ENCODE assay signal across 8 mouse cellular contexts in genomic region chr2:57181350-57181691, GRCm38 (mm10). TPM values are rescaled to one million over a fixed set of nuclear protein-coding genes. Genes with fewer than 3 reads are reported as not detected.
DNase-seq lines count a peak whose midpoint lies in the region; ATAC-seq and TF ChIP-seq lines count a peak whose summit lies in the region.

No protein-coding gene starts in this region.

- WGBS in kidney, adult 2 months, result 16% methylated on average over 4 of the region's 4 CpGs
- WGBS in hindbrain, postnatal 0 days, result 9% methylated on average over 4 of the region's 4 CpGs
- WGBS in midbrain, embryonic 14.5 days, result 14% methylated on average over 4 of the region's 4 CpGs

- TF ChIP-seq CTCF in kidney, adult 2 months (conservative IDR thresholded peaks at IDR 0.05; ENCODE audit: insufficient read depth, insufficient read length, low read depth, low read length), result no peak
- TF ChIP-seq CTCF in hindbrain, postnatal 0 days (IDR thresholded peaks at IDR 0.05; ENCODE audit: low read depth), result no peak

- H3K27ac ChIP-seq in kidney, adult 2 months (ENCODE audit: insufficient read depth, low read depth, low read length), result no peak overlapping the region
- no peak overlapping the region for H3K27ac ChIP-seq in brown adipose tissue, adult 24 weeks (replicated peaks; ENCODE audit: low read depth, low read length)
- peak overlapping the region; percentile 92; the same call in 1 of the 2 replicates for H3K27ac ChIP-seq in hindbrain, postnatal 0 days
- no peak overlapping the region for H3K27ac ChIP-seq in midbrain, embryonic 14.5 days (replicated peaks; ENCODE audit: low read depth, low read length)

- H3K27me3 ChIP-seq in kidney, adult 2 months (replicated peaks; ENCODE audit: control insufficient read depth, insufficient read depth, low read length), result no peaks in the 10 kb centered on the region
- no peaks in the 10 kb centered on the region for H3K27me3 ChIP-seq in hindbrain, postnatal 0 days (ENCODE audit: insufficient read depth, low read length)
- no peaks in the 10 kb centered on the region for H3K27me3 ChIP-seq in midbrain, embryonic 14.5 days (ENCODE audit: control insufficient read depth, insufficient read depth, low read length)

- peak overlapping the region; percentile 90 for H3K4me3 ChIP-seq in kidney, adult 2 months (ENCODE audit: insufficient read depth, low read depth, low read length)
- peak overlapping the region; percentile 90 for H3K4me3 ChIP-seq in brown adipose tissue, adult 24 weeks (ENCODE audit: insufficient read depth, low read depth, low read length)
- peak overlapping the region; percentile 82 for H3K4me3 ChIP-seq in hindbrain, postnatal 0 days (ENCODE audit: low read length)
- H3K4me3 ChIP-seq in midbrain, embryonic 14.5 days (replicated peaks; ENCODE audit: low read depth, low read length), result peak overlapping the region; percentile 56

- H3K4me2 ChIP-seq in hindbrain, postnatal 0 days (ENCODE audit: low read depth, low read length), result peak overlapping the region; percentile 56
- H3K4me2 ChIP-seq in midbrain, embryonic 14.5 days (ENCODE audit: low read length), result peak overlapping the region; percentile 52

- no peaks in the 10 kb centered on the region for H3K4me1 ChIP-seq in kidney, adult 2 months (ENCODE audit: control insufficient read depth, insufficient read depth, low read length)
- H3K4me1 ChIP-seq in brown adipose tissue, adult 24 weeks (ENCODE audit: control insufficient read depth, insufficient read depth, insufficient read length, low read length), result no peaks in the 10 kb centered on the region
- H3K4me1 ChIP-seq in hindbrain, postnatal 0 days (ENCODE audit: insufficient read depth, low read length), result no peaks in the 10 kb centered on the region
- no peaks in the 10 kb centered on the region for H3K4me1 ChIP-seq in midbrain, embryonic 14.5 days (ENCODE audit: control insufficient read depth, insufficient read depth, low read length)

- H3K36me3 ChIP-seq in kidney, adult 2 months (ENCODE audit: control insufficient read depth, insufficient read depth, low read length), result no peaks in the 10 kb centered on the region
- no peaks in the 10 kb centered on the region for H3K36me3 ChIP-seq in hindbrain, postnatal 0 days (ENCODE audit: insufficient read depth, low read length)
- H3K36me3 ChIP-seq in midbrain, embryonic 14.5 days (ENCODE audit: control insufficient read depth, insufficient read depth, low read length), result no peaks in the 10 kb centered on the region

- DNase-seq in kidney, adult 2 months, result no peak
- no peak for DNase-seq in kidney, adult 18-20 months
- DNase-seq in hindbrain, postnatal 0 days (ENCODE audit: low spot score), result no peak
- DNase-seq in midbrain, embryonic 14.5 days, result no peak
- no peak for DNase-seq in spleen, adult 18-20 months
- no peak for DNase-seq in c-Kit-positive CD71-positive TER-119-positive erythroid progenitor cells, embryonic 14.5 days (ENCODE audit: low spot score)

- no peak for TF ChIP-seq POLR2A in kidney, adult 2 months (IDR thresholded peaks at IDR 0.05; ENCODE audit: low read depth, low read length)

- ATAC-seq in hindbrain, postnatal 0 days, result no peak; the same call in 1 of the 2 replicates
- no peak for ATAC-seq in midbrain, embryonic 14.5 days (ENCODE audit: low FRiP score, low TSS enrichment)
- no peak for ATAC-seq in monocyte, adult 5-6 weeks (replicated peaks; ENCODE audit: insufficient number of reproducible peaks, low FRiP score, low TSS enrichment, poor library complexity, severe bottlenecking)

- H3K9me3 ChIP-seq in hindbrain, postnatal 0 days (ENCODE audit: low read length), result no peaks in the 10 kb centered on the region
- no peaks in the 10 kb centered on the region for H3K9me3 ChIP-seq in midbrain, embryonic 14.5 days (ENCODE audit: control insufficient read depth, low read length)

- H3K9ac ChIP-seq in hindbrain, postnatal 0 days (replicated peaks; ENCODE audit: low read length), result peak overlapping the region; percentile 67
- peak overlapping the region; percentile 55 for H3K9ac ChIP-seq in midbrain, embryonic 14.5 days (replicated peaks; ENCODE audit: low read length)

RNA-seq across cellular contexts. Expression of gene Gpd2, which starts 56.1 kb away (rescaled TPM):
- polyA plus RNA-seq in kidney, adult 2 months (2012; rRNA removed), result 12.5 and 17.2 TPM in 2 replicates
- polyA plus RNA-seq in brown adipose tissue, adult 24 weeks (2012; ENCODE audit: insufficient read depth, insufficient read length, missing spikeins), result 590 and 641 TPM in 2 replicates
- 38.8 and 55.3 TPM in 2 replicates for total RNA-seq in hindbrain, postnatal 0 days (2014; rRNA removed)
- polyA plus RNA-seq in hindbrain, postnatal 0 days (2015; fragmentation: Nextera tagmentation; extraction: Ambion mirVana), result 31.5 and 32.7 TPM in 2 replicates
- polyA plus RNA-seq in midbrain, embryonic 14.5 days (2014; fragmentation: Nextera tagmentation; extraction: Ambion mirVana), result 12.1 and 13.7 TPM in 2 replicates
- total RNA-seq in monocyte, adult 5-6 weeks (2017), result 37.2 to 56.8 TPM (median 40.1 TPM) in 3 replicates

RNA-seq across cellular contexts. Expression of gene Nr4a2, which starts 57.5 kb away (rescaled TPM):
- polyA plus RNA-seq in kidney, adult 2 months (2012; rRNA removed), result 0.33 and 1.0 TPM in 2 replicates
- polyA plus RNA-seq in brown adipose tissue, adult 24 weeks (2012; ENCODE audit: insufficient read depth, insufficient read length, missing spikeins), result 6.0 and 10.7 TPM in 2 replicates
- total RNA-seq in hindbrain, postnatal 0 days (2014; rRNA removed), result 8.5 and 8.7 TPM in 2 replicates
- 8.6 and 11.2 TPM in 2 replicates for polyA plus RNA-seq in hindbrain, postnatal 0 days (2015; fragmentation: Nextera tagmentation; extraction: Ambion mirVana)
- polyA plus RNA-seq in midbrain, embryonic 14.5 days (2014; fragmentation: Nextera tagmentation; extraction: Ambion mirVana), result 23.8 and 30.9 TPM in 2 replicates
- 28.6 to 50.3 TPM (median 33.9 TPM) in 3 replicates for total RNA-seq in monocyte, adult 5-6 weeks (2017)

Comparison
In these comparisons a context has a peak if more than half of its experiments do, and no peak if none do; other contexts are left out.
1. RNA of gene Gpd2, which starts 56.1 kb away (polyA plus RNA-seq): 590 to 641 TPM in brown adipose tissue, adult 24 weeks; 31.5 to 32.7 TPM in hindbrain, postnatal 0 days, 12.5 to 17.2 TPM in kidney, adult 2 months and 12.1 to 13.7 TPM in midbrain, embryonic 14.5 days; every median in the first group is over 10 times any median in the second.
2. Peak in every context shown above with its lines, with median percentiles within 50 percentile points of each other: H3K4me3 ChIP-seq.